Mouse (Mus musculus) ovary, postnatal 14 days (tissue): ENCODE measurements around the gene Szt2.
A peak's percentile ranks its signal among the peaks of the same experiment; 100 is the strongest.

ENCODE experiments used
- DNase-seq: peaks from one replicate; pipeline ENCODE4 v3.0.0; 2022; ENCODE audit warnings: low spot score

Gene Szt2

DNA sequence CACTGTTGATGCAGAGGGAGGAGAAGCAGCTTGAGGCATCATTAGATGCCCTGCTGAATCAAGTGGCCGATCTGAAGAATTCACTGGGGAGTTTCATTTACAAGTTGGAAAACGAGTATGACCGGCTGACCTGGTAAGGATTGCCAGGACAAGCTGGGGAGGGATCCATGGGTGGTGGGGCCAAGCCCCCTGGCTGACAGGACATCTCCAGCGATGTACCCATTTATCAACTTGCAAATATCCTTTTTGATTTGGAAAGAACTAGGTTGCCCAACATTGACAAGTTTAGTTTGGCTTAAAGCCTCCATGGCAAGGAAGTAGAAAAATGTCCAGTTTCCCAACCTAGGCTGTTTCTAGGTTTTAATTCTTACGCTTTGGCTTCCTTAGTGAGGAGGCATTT is 1.8 kb upstream of the Szt2 start:
- no peak for DNase-seq

DNA sequence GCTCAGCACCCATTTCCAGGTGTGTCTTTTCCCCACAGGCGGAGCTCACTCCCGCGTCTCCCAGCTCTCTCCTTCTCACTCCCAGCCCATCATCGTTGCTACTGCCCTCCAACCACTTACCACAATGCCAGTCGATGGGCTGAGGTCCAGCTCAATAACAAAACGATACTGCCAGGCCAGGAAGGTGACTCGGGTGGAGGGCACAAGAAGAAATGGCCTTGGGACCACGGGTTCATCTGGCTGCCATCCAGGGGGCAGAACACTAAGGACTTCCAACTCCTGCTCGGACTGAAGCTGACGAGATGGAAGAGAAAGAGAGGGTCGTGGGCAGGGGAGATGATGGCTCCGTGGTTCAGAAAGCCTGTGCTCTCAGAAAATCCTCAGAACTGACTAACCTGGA is 6.4 kb downstream of the Szt2 start:
- no peak for DNase-seq

DNA sequence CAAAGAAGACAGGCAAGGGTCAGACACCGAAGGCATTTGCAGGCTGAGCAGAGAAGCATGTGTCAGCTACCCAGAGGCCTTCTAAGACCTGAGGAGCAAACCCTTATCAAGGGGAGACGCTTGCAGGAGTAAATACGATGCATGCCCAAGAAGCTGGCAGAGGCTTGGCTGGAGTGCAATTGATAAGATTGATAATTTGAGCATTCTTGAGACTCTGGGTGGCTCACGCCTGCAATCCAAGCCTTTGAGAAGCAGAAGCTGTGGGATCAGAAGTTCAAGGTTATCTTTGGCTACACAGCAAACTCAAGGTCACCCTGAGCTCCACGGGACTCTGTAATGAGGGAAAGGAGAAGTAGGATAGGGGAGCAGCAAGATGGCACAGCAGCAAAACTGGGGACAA is 7.2 kb downstream of the Szt2 start:
- DNase-seq: no peak

DNA sequence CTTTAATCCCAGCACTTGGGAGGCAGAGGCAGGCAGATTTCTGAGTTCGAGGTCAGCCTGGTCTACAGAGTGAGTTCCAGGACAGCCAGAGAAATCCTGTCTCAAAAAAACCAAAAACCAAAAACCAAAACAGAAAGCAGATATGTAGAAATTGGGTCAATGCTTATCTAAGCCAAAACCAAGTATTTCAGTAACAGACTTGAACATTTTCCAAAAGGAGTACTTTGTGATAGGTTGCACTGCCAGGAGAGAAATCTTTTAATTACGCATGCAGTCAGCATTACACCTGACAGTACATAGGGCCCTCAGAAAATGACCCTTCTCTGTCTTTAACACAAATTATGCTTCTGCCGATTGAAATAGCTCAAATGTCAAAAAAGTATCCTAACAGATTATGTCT is 7.7 kb downstream of the Szt2 start:
- DNase-seq: no peak

DNA sequence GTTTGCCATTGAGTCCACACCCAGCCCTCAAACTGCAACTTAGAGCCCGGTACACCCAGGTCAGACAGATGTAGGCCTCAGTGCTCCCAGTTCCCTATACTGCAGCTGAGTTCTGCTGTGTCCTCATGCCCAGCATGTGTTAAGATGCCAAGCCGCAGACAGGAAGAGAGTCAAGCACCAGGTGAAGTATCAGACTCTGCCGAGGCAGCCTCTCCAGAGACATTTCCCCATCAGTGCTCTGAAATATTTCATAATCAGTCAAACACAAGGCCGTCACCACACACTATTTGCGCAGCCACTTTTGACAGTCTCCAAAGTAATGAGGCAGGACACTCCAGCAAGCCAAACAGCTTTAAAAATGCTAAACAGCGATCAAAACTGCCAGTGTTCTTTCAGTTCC is 10.7 kb downstream of the Szt2 start:
- DNase-seq: no peak

DNA sequence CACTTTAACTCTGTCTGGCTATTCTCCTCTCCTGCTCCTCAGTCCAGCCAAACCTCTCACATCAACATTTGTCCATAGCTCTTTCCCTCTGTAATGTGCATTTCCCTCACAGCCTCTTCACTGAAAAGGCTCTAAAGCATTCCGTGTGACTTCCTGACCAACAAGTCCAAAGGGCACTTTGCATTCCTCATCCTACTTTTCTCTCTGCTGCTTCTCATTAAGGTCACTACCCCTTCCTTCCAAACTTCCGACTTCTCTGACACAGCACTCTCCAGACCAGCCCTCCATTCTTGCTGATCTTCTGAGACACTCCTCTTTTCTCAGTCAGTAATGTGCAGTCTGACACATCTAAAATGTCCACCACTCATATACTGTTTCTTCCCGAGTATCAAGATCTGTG is 12.6 kb downstream of the Szt2 start:
- no peak for DNase-seq

DNA sequence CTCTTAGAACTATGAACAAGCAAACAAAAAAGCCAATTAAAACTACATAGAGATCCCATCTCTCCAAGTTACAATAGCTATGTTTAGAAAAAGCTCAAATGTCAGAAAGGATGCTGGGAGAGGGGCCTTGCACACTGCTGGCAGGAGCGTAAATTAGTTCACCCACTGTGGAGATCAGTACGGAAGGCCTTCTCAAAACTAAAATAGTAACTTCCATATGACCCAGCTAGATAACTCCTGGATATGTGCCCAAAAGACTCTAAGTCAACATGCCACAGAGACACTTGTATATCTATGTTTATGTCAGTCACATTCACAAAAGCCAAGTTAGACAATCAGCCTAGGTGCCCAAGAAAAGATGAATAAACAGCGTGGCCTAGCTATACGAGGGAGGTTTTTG is 13.8 kb downstream of the Szt2 start:
- no peak for DNase-seq

DNA sequence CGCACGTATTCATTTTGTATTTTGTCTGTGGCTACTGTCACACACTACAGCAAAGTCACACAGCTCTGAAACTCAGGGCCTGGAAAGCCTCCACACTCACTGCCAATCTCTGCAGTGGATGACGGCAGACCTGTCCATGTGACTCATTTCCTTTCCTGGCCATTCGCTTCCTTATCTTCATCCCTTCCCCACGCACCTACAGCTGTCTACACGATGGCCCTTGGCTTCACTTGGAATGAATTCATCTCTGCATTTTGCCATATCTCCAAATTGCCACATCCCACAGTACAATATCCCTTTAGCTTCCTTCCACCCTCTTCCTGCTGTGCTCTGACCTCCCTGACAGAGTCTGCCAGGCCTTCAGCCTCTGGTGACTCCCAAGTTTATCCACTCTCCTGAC is 14.6 kb downstream of the Szt2 start:
- DNase-seq: no peak

DNA sequence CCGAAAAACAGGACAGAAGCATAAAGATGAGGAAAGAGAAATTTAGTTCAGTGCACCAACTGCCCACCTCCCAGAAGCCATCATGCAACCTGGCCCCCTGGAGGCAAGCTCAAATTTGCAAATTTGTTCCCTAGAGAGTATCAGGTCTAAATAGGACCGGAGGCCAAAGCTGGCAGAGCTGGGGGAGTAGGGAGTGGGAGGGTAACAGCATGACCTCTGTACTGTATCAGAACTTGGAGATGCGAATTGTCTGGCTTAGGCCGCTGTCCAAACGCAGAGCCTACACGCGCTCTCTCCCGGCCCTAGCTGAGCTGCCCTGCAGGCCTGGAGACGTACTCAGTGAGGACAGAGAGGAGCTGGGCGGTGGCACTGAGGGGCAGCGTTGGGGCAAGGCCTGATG is 18.9 kb downstream of the Szt2 start:
- no peak for DNase-seq

DNA sequence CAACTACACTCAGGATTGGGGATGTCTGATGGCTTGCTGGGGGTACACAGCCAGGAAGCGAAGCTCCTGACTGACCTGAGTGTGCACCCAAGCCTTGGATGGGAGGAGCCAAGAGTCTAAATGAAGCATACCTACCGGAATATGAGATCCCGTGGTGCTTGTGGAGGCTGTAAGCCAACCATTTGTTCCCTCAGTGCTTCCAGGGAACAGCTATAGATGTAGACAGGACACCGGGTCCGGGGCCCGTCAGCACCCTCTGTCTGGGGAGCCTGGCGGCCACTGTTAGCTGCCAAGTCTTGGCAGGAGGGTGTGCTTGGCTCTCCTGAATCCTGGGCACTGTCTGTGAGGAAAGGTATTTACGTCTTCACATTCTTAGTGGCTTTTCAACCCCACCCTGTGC is 21.8 kb downstream of the Szt2 start:
- DNase-seq: no peak

DNA sequence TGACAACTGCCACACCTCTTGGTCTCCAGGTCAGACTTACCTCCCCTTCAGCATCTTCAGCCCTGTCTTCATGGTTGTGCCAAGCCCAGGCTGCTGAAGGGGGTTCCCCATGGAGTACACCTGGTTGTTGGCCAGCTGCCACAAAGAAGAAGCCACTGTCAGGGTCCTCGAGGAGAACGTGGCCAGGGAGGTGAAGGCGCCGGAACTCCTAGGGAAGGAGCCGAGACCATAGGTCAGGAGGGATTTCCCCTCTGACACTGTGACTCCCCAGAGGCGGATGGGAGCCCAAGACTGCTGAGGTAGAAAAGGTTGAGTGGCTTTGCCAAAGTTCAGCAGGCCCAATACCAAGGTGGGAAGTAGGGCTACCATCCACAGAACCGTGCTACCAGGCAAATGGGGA is 25.8 kb downstream of the Szt2 start:
- DNase-seq: no peak

DNA sequence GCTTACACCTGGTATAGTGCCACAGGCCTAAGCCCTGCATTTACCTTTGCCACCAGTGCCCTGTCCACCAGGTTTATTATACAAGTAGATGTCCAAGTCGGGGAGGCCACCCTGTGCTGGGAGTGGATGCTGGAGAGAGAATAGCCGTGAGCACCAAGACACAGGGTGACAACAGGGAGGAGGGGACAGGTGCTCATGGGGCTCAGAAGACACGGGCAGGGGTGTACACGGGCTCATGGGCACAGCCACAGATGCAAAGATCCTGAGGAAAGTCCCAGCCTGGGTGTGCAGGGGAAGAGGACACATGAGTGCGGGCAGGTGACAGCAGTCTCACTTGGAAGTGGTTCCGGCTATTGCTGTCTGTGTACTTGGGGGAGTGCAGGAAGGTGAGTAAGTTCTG is 33.1 kb downstream of the Szt2 start:
- no peak for DNase-seq

DNA sequence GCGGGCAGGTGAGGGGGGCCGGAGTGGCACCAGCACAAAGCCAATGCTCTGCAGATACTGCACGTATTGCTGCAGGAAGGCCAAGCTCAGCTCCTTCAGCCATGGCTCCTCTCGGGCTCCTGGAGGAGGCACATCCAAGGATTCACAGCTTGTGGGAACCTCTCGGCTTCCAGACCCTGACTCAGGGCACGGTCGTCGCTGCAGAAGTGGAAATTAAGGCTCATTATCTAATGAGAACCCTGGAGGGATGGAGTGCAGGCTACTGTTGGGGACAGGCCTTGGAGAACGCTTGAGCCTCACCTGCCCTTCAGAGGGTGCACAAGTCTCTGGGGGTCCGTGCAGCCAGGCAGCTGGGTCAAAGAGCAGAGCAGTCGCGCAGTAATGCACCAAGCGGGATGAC is 37.3 kb downstream of the Szt2 start:
- no peak for DNase-seq

DNA sequence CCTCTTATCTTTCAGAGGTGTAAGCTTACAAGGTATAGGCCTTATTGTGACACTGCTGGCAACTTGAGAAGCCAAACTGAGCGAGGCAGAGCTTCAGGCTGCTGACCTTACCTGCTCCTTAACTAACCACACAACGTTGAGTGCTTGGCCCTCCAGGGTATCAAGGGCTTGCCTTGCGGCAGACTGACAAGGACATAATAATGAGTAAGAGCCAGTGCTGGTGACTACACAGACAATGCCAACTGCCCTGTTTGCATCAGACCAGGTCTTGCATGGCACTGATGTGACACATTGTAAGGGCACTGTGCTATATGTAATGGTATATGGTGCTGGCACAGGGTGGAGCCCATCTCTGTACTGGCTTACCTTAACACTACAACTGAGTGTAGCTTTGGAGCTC is 40.5 kb downstream of the Szt2 start:
- no peak for DNase-seq

DNA sequence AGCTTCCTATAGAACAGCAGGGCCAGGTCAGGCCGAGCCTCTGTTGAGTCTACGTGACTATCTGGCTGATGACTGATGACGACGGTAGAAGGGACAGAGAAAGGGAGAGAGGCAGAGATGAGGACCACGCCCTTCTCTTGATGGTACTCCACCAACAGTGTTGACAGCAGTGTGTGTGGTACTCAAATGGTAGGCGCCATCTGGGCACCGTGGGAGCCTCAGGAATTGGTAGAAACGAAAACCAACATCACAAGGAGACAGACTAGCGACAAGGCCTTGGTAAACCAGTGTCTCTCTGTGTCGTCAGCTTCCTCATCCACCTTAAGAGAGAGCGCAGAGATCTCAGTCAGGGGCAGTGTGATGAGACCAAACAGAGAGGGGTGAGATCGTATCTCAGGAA is 41.5 kb downstream of the Szt2 start:
- no peak for DNase-seq

DNA sequence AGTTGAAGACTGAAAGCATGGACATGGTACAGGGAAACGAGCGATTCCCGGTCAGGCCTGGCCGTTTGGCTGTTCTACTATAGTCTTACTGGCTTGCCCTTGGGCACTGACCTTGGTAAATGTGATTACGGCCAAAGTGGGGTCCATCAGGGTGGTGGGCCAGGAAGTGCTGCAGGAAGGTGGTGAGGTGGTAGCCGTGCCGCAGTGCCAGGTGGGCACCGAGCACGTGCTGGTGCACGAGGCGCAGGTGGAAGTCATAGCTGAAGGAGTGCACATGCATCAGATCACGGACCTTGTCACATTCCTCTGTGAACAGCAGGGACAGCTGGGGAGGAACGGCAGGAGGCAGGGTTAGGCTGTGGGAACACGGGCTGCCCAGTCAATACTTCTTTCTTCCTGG is 43.1 kb downstream of the Szt2 start:
- no peak for DNase-seq

DNA sequence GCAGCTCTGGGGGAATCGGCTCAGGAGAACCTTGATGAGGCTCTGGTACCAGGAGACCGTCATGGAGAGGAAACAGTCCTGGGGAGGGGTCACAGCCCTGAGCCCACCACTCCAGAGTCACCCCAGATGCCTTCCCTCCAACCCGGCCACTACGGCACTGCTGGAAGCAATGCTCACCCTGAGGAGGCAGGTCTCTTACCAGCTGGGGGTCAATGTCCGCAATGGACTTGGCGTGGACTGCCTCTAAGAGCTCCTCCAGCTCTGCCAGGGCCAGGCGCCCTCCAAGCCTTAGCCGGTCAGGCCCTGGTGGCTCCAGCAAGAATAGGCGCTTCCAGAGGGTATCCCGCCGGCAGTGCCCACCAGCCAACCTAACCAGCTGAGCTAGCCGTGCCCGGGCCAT is 44.4 kb downstream of the Szt2 start:
- no peak for DNase-seq

DNA sequence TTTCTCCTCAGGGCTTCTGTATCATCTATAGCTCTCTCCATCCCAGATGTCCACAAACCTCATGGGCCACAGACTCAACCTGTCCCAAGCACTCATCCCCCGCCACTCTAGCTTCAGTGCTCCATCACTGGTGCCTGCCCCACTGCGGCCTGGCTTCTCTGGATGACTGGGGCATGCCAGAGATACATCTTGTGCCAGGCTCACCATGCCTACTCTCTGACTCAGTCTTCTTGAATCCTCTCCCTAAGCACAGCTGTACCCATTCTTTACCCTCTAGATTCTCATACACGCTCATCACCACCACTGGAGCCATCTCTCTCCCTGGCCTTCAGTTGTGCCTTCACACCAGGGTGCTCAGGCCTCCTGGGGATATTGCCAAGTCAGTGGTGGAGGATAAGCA is 45.1 kb downstream of the Szt2 start:
- DNase-seq: no peak

DNA sequence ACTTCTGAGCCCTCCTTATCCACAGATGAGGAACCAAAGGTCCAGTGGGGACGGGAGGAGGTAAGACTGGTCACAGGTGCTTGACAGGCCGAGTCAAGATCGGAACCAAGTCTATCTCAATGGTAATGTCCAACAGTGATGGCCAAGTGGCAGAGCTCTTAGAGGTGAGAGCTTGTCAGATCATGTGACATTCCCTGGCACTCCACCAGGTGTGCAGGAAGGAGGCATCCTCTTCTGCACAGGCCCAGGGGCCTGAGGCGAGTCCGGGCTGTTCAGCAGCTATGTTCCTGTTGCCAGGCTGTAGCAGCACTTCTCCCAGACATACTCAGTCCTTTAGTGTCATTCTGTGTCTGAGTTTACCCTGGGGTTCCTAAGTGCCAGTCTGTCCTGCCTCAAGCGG is 46.2 kb downstream of the Szt2 start:
- no peak for DNase-seq

DNA sequence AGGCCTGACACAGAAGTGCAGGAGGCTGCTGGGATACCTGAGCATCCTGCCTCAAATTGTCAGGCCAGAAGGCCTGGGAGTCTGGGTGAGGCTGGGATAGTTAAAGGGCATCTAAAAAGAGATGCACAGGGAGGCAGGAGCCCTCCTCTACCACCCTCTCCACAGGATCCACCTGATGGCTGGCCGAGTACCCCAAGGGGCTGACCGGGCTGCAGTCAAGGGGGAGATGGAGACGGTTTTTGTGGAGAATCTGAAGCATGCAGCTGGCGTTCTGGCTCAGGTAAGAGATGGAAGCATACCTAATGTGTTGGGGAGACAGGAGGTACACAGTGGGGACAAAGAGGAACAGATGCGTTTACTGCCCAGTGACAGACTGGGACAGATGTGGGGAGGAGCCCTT is 47.6 kb downstream of the Szt2 start:
- no peak for DNase-seq

DNA sequence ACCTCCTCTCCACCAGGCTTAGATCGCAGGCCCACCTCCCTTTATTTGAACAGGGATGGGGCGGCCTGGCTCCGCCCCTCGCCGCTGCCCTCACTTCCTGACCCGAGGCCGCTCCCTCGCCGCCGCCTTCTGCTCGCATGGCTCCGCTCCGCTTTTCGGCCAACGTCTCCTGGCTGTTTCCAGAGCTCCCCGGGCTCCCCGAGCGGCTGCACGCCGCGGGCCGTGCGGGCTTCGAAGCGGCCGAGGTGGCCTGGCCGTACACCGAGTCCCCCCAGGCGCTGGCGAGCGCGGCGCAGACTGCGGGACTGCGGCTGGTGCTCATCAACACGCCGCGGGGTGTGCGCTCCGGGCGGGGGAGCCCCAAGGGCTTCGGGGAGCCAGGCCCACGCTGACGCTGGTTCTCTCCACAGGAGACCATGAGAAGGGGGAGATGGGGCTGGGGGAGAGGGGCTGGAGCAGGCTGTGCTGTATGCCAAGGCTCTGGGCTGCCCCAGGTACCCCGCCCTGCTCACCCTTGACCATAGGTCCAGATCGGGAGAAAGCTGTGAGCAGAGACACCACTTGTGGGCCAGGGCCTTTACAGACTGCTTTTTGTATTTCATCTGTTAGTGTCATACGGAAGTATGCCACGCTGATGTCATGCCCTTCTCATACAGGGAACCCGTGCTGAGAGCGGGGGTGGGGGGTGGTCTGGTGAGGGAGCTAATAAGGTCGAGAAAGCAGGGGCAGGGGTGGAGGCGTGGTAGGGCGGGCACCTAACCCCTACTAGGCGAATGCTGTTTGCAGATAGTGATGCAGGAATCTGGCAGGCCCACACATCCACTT is 49.0 kb downstream of the Szt2 start:
- peak; percentile 51 for DNase-seq

DNA sequence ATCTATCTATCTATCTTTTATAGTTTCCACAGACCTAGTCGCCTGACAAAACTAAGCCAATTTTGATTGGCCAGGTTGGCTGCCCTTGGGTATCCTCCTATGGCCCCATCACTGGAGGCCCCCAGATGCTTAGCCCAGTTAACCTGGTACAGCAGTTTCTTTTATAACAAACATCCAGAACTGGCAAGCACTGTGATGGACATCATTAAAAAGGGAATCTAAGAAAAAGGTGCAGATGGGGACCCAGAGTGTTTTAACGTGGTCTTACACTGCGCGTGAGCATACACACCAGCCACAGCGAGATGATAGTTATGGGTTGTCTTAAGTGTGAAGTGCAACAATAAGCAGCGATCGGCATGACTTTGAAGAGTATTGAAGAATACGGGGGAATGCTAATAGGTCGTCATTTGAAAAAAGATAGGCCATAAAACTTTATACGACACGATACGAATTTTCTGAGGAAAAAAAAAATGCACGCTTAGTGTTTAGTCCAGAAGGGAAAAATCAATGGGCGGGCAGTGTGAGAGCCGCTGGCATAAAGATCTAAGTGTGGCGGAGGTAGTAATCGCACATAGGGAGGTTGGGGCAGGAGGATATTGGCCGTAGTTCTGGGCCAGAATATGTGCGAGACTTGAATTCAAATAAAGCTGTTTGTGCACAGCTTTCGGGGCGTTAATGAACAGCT is 49.7 kb downstream of the Szt2 start:
- no peak for DNase-seq

DNA sequence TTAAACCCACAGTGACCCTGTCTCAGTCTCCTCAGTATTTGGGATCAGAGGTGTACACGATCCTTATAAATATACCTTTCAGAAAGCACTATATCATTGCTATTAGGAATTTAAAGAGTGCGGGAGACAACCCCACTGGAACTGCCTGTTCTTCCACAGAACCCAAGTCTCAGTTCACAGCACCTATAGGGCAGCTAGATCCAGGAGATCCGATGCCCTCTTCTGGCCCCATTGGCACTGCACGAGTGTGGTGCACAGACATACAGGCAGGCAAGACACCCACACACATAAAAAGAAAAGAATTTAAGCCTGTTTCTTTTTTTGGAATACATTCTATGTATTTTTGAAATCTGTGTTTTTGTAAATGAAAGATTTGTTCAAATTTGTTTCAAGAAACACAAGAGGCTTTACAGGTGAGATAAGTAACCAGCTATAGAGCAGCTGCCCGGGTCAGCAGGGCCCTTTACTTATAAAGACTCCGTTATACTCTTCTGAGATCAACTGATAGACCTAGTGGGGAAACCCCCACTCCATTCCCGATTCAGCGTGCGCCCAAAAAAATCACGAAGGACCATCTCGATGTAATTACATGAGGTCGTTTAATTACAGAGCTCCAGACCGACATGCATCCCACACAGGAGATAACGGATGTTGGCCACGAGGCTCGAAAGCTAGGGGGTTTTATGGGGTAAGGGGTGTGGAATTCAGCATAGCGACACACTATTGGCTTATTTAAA is 50.7 kb downstream of the Szt2 start:
- DNase-seq: no peak
